Mouse (Mus musculus) cortical plate, adult 2 months (tissue): ENCODE results near the gene Gm20683.

Source experiments
- CTCF ChIP-seq: fragments of 200-500 bp; IDR thresholded peaks from 2 replicates; pipeline ENCODE4 v1.5.1; 2011; ENCODE audit warnings: mild to moderate bottlenecking, control low read depth, low read length; ENCODE audit not compliant: insufficient read depth; ENCODE audit errors: extremely low read depth
- POLR2A ChIP-seq: fragments of 200-500 bp; IDR thresholded peaks from 2 replicates; pipeline ENCODE4 v1.6.1; 2011; ENCODE audit warnings: mild to moderate bottlenecking, low read length, control low read depth; ENCODE audit not compliant: insufficient read depth; ENCODE audit errors: extremely low read depth

DNA sequence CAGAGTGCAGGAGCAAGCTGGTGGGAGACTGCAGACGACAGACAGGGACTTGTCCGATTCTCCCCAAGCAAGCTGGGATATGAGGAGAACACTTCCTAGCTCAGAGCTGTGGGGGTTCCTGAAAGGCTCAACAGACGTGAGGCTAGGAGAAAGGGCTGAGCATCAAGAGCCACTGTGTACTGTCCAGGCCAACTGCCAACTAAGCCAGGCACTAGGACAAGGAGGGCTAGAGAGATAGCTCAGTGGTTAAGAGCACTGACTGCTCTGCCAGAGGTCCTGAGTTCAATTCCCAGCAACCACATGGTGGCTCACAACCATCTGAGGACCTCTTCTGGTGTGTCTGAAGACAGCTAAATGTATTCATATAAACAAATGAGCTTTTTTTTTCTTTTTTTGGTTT lies 946 bp upstream of the Gm20683 start:
- TF ChIP-seq POLR2A (no peak), CTCF (no peak)
